Mouse (Mus musculus) MEL (cell line): ENCODE measurements around the gene Trnau1ap.

Source experiments
- JUND ChIP-seq: IDR thresholded peaks from 2 replicates; pipeline ENCODE4 v1.6.1; 2011; ENCODE audit warnings: low read depth, mild to moderate bottlenecking, improper control_type of control experiment, low read length
- SMC3 ChIP-seq: IDR thresholded peaks from 2 replicates; pipeline ENCODE4 v1.6.1; 2011; ENCODE audit warnings: low read depth, low read length, improper control_type of control experiment
- USF2 ChIP-seq, 2 experiments: IDR thresholded peaks; 2 replicates each; pipeline ENCODE4 v1.6.1; 2011 to 2012; ENCODE audit warnings: improper control_type of control experiment in 2 of 2, low read length in 2 of 2, borderline replicate concordance in 1 of 2, inconsistent platforms in 1 of 2, low read depth in 1 of 2, mild to moderate bottlenecking in 1 of 2; ENCODE audit not compliant: insufficient read depth in 1 of 2

DNA sequence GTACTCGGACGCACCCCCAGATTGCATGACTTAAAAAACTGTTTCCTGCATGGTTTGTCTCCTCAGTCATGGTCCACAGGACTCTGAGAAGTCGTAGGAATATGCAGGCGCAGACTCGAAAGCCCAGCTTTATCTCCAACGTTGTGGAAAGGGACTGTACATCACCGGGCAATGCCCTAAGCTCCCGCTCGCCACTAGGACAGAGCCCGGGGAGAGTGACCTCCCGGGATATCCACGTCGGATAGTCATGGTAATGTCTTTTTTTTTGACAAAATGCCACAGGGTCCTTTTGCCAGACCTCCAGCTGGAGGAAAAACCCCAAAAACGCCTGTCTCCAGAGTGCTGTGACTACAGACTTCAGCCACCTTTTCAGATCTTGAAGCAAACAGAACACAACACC is 23.4 kb upstream of the Trnau1ap start:
- TF ChIP-seq JUND (no peak), SMC3 (no peak), USF2 (IDR thresholded peaks at IDR 0.05; ENCODE audit: borderline replicate concordance in 1 of 2, insufficient read depth in 1 of 2, low read depth in 1 of 2, low read length in 2 of 2) (no peak)
